Mouse (Mus musculus): Measurements from ENCODE around the gene Ift43. TPM values are rescaled to one million over a fixed set of nuclear protein-coding genes. Genes with fewer than 3 reads are reported as not detected.

The Ift43 gene
- polyA plus RNA-seq, 1 experiment from 2014 or later = 57.7 TPM

Other genes starting within 250 kb of the Ift43 start
- gene Tgfb3, start 3.5 kb upstream of the Ift43 start, polyA plus RNA-seq (2015; fragmentation: Nextera tagmentation; extraction: Ambion mirVana) = 25.8 and 30.5 TPM in 2 replicates
- 13.0 and 13.8 TPM in 2 replicates for gene Gpatch2l, start 159.3 kb downstream of the Ift43 start, polyA plus RNA-seq (2015; fragmentation: Nextera tagmentation; extraction: Ambion mirVana)